Mouse (Mus musculus): Measurements from ENCODE around the gene Slc11a1. TPM values are rescaled to one million over a fixed set of nuclear protein-coding genes. Genes with fewer than 3 reads are reported as not detected.

Gene Slc11a1
- total and polyA plus RNA-seq, 3 experiments, result 0.11 TPM; not detected in 2

DNA sequence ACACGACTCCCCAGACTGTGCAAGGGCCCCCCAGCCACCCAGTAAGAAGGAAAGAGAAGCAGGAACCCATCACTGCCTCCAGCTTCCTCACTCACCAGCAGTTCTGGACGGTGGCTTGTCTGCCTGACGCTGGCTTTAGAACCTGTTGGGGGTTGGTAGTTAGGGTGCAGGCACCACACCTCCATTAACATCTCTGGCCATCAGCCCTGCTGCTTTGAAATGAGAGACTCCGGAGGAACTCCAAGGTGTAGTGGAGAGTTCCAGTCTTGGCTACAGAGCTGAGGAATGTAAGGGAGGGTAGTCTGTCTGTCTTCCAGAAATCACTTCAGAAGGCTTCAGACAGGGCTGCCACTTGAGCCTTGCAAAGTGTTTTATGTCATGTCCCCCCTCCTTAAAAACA lies 5.0 kb upstream of the Slc11a1 start:
- no peaks in the 10 kb centered on the region for H3K9me3 ChIP-seq (replicated peaks; ENCODE audit: insufficient read depth, low read length)
- H3K4me1 ChIP-seq (ENCODE audit: control insufficient read depth in 1 of 2, insufficient read depth in 2 of 2, low read length in 2 of 2), result peaks cover 0 to 11% of the 10 kb centered on the region in 2 experiments; a peak in 2 of 4 replicates
- H3K27me3 ChIP-seq (ENCODE audit: control insufficient read depth in 1 of 2, insufficient read depth in 2 of 2, low read length in 2 of 2), result no peaks in the 10 kb centered on the region; a peak in 1 of 4 replicates
- no peak overlapping the region for H3K9ac ChIP-seq (ENCODE audit: control insufficient read depth, low read depth, low read length, poor library complexity, severe bottlenecking)
- DNase-seq (ENCODE audit: low read depth, low spot score), result no peak
- TF ChIP-seq RAD21 (IDR thresholded peaks at IDR 0.05; ENCODE audit: low read depth, low read length), result no peak
- TF ChIP-seq SIN3A (IDR thresholded peaks at IDR 0.05; ENCODE audit: low read length), result no peak
- TF ChIP-seq NELFE (IDR thresholded peaks at IDR 0.05; ENCODE audit: low read depth, low read length), result no peak
- no peak for TF ChIP-seq GABPA (IDR thresholded peaks at IDR 0.05; ENCODE audit: low read depth, low read length)
- no peak for TF ChIP-seq USF2 (IDR thresholded peaks at IDR 0.05; ENCODE audit: borderline replicate concordance in 1 of 2, insufficient read depth in 1 of 2, low read depth in 1 of 2, low read length in 2 of 2)
- H3K79me2 ChIP-seq (ENCODE audit: control insufficient read depth, insufficient read depth, low read length, poor library complexity), result no peaks in the 10 kb centered on the region
- no peak overlapping the region for H3K4me3 ChIP-seq (ENCODE audit: control insufficient read depth in 1 of 2, insufficient read depth in 1 of 2, low read depth in 2 of 2, low read length in 2 of 2)
- no peak overlapping the region for H3K27ac ChIP-seq (ENCODE audit: control insufficient read depth, low read depth, low read length)
- H3K36me3 ChIP-seq (ENCODE audit: control insufficient read depth in 1 of 2, insufficient read depth in 2 of 2, low read length in 2 of 2), result peaks cover 0 to 3% of the 10 kb centered on the region in 2 experiments; a peak in 1 of 4 replicates

DNA sequence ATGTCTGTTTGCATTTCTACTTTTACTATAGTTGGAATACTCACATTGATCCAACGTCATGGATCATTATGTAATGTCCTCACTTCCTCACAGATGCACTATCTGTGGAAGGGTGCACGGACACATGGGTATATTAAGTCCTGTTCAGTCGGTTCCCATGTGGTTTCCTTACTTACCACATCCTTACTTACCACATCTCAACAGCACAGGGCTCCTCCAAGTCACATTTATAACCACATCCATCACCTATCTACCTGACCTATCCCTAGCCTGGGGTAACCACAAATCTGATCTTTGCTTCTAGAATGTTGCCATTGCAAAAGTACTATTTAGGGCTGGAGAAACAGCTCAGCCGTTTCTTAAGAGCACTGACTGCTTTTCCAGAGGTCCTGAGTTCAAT lies 1.6 kb upstream of the Slc11a1 start:
- DNase-seq (ENCODE audit: low read depth, low spot score), result no peak
- Histone ChIP-seq H3K4me1 (ENCODE audit: control insufficient read depth in 1 of 2, insufficient read depth in 2 of 2, low read length in 2 of 2) (peaks cover 0 to 6% of the 10 kb centered on the region in 2 experiments; a peak in 2 of 4 replicates), H3K9me3 (replicated peaks; ENCODE audit: insufficient read depth, low read length) (no peaks in the 10 kb centered on the region), H3K27ac (ENCODE audit: control insufficient read depth, low read depth, low read length) (no peak overlapping the region), H3K4me3 (ENCODE audit: control insufficient read depth in 1 of 2, insufficient read depth in 1 of 2, low read depth in 2 of 2, low read length in 2 of 2) (no peak overlapping the region), H3K9ac (ENCODE audit: control insufficient read depth, low read depth, low read length, poor library complexity, severe bottlenecking) (no peak overlapping the region), H3K79me2 (ENCODE audit: control insufficient read depth, insufficient read depth, low read length, poor library complexity) (no peaks in the 10 kb centered on the region), H3K27me3 (ENCODE audit: control insufficient read depth in 1 of 2, insufficient read depth in 2 of 2, low read length in 2 of 2) (no peaks in the 10 kb centered on the region; a peak in 1 of 4 replicates), H3K36me3 (ENCODE audit: control insufficient read depth in 1 of 2, insufficient read depth in 2 of 2, low read length in 2 of 2) (peaks cover 0 to 3% of the 10 kb centered on the region in 2 experiments; a peak in 1 of 4 replicates)
- TF ChIP-seq ZNF384 (IDR thresholded peaks at IDR 0.05; ENCODE audit: low read depth, low read length), result no peak
- TF ChIP-seq ZKSCAN1 (IDR thresholded peaks at IDR 0.05; ENCODE audit: low read depth, low read length), result no peak
- TF ChIP-seq EP300 (IDR thresholded peaks at IDR 0.05; ENCODE audit: low read depth in 1 of 2, low read length in 2 of 2), result no peak
- TF ChIP-seq KAT2A (conservative IDR thresholded peaks at IDR 0.05; ENCODE audit: low read depth, low read length), result no peak
- no peak for TF ChIP-seq JUND (IDR thresholded peaks at IDR 0.05; ENCODE audit: low read depth, low read length)
- TF ChIP-seq ZMIZ1 (IDR thresholded peaks at IDR 0.05; ENCODE audit: low read depth, low read length), result no peak
- TF ChIP-seq TBP (IDR thresholded peaks at IDR 0.05; ENCODE audit: low read depth, low read length), result no peak
- TF ChIP-seq CHD1 (IDR thresholded peaks at IDR 0.05; ENCODE audit: low read depth, low read length), result no peak
- no peak for TF ChIP-seq ELF1 (IDR thresholded peaks at IDR 0.05; ENCODE audit: low read depth, low read length)
- no peak for TF ChIP-seq HCFC1 (IDR thresholded peaks at IDR 0.05; ENCODE audit: low read depth, low read length)
- TF ChIP-seq UBTF (IDR thresholded peaks at IDR 0.05; ENCODE audit: borderline replicate concordance, insufficient read depth, low read depth, low read length), result no peak
- TF ChIP-seq ETS1 (IDR thresholded peaks at IDR 0.05; ENCODE audit: low read depth, low read length), result no peak
